ENCODE assay signal across 7 mouse cellular contexts in genomic region chr3:59080919-59081318, GRCm38 (mm10). TPM values are rescaled to one million over a fixed set of nuclear protein-coding genes. Genes with fewer than 3 reads are reported as not detected.
DNase-seq lines count a peak whose midpoint lies in the region; ATAC-seq lines count a peak whose summit lies in the region.

No protein-coding gene starts in this region.

- DNase-seq in B cell, adult 2 months: peak; percentile 67 to 72
- DNase-seq in CD8-positive naive resting alpha-beta T cell, adult 2 months (ENCODE audit: low read depth in 2 of 2, low spot score in 2 of 2): peak; percentile 45 to 59
- peak; percentile 87 for DNase-seq in induced T-regulatory cell, adult 2 months (ENCODE audit: low read depth)
- DNase-seq in left cerebral cortex, adult 8-10 months (ENCODE audit: low spot score in 2 of 2): no peak
- DNase-seq in urinary bladder, postnatal 10 days (ENCODE audit: low spot score): no peak
- no peak for DNase-seq in kidney, postnatal 25 days

- ATAC-seq in megakaryocyte-erythroid progenitor cell, adult 5-6 weeks (replicated peaks; ENCODE audit: low FRiP score, low TSS enrichment, poor library complexity, severe bottlenecking): peak; percentile 48

RNA-seq across cellular contexts. Expression of gene Gpr171, which starts 20.7 kb away (rescaled TPM):
- 0.83 and 2.6 TPM in 2 replicates for total RNA-seq in megakaryocyte-erythroid progenitor cell, adult 5-6 weeks (2014; fragmentation: Nextera tagmentation)
- 3.4 and 7.8 TPM in 2 replicates for total RNA-seq in megakaryocyte-erythroid progenitor cell, adult 5-6 weeks (2017)
- total RNA-seq in left cerebral cortex, adult 8-10 months (2022): not detected

Comparison
In these comparisons a context has a peak if more than half of its experiments do, and no peak if none do; other contexts are left out.
1. DNase-seq: peak in B cell, adult 2 months (2 of 2), CD8-positive naive resting alpha-beta T cell, adult 2 months (2 of 2) and induced T-regulatory cell, adult 2 months (single experiment); none in left cerebral cortex, adult 8-10 months (0 of 2), urinary bladder, postnatal 10 days (single experiment) and kidney, postnatal 25 days (0 of 2).